Mouse (Mus musculus) layer of hippocampus, adult 11-12 months (tissue): ENCODE data around the gene Plp2.
A peak's percentile ranks its signal among the peaks of the same experiment; 100 is the strongest.

Experiments used
- DNase-seq: peaks from one replicate; pipeline ENCODE4 v3.0.0; 2022; ENCODE audit warnings: low spot score

The Plp2 gene

GRCm38 (mm10) chrX:7661086-7661485 lies 10.1 kb downstream of the Plp2 start:
- no peak for DNase-seq

- no peak for DNase-seq
Measured at GRCm38 (mm10) chrX:7658785-7659589, 12.2 kb downstream of the Plp2 start.

GRCm38 (mm10) chrX:7658031-7658784 lies 13.0 kb downstream of the Plp2 start:
- DNase-seq: no peak

- DNase-seq: no peak
Measured at GRCm38 (mm10) chrX:7657221-7657639, 14.0 kb downstream of the Plp2 start, which contains the start of gene Prickle3. Prickle3 (plus strand) TSS chrX:7657260.

DNA sequence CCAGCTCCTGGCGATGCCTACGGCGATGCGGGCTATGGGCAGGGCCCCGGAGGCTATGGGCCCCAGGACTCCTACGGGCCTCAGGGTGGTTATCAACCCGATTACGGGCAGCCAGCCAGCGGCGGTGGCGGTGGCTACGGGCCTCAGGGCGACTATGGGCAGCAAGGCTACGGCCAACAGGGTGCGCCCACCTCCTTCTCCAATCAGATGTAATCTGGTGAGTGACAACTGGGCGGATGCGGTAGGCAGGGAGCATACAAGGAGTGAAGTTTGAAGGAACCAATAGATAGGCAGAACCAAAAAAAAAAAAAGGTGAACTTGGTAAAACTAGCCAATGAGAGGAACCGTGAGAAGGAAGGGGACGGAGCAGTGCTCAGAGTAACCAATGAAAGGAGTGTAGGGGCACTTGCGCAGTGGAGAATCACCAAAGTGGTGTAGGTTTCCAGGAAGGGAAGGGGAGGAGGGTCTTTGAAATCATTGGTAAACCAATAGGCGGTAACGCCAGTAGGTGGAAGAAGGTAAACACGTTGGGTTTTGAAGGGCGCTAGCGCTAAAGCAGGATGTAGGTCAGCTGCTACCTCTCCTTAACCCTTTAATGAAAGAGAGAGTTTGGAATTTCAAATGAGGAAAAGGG lies 22.4 kb downstream of the Plp2 start:
- DNase-seq: peak; percentile 74

GRCm38 (mm10) chrX:7645349-7645748 lies 25.8 kb downstream of the Plp2 start:
- peak; percentile 84 for DNase-seq

DNA sequence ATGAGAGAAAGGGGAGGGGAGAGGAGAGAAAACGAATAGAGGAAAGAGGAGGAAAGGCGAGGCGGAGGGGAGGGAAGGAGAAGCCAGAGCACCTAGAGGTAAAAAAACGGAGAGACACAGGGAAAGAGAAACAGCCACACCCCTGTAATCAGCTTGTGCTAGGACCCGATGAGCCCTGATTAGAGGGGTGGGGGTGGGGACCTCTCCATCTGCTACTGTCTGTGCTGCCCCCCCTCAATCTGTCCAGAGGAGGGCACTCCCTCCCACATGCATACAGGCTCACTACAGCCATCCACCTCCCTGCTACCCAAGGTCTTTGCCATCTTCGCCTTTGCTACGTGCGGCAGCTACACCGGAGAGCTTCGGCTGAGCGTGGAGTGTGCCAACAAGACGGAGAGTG lies 30.4 kb downstream of the Plp2 start:
- DNase-seq: no peak

- no peak for DNase-seq
Measured at GRCm38 (mm10) chrX:7639536-7640325, 31.5 kb downstream of the Plp2 start.

GRCm38 (mm10) chrX:7638401-7639091 lies 32.6 kb downstream of the Plp2 start, which contains the start of gene Syp:
Syp (plus strand) TSS chrX:7638471.
- peak; percentile 89 for DNase-seq

- DNase-seq: no peak
Measured at GRCm38 (mm10) chrX:7635101-7635500, 36.1 kb downstream of the Plp2 start.

- DNase-seq: no peak
Measured at GRCm38 (mm10) chrX:7632560-7632959, 38.6 kb downstream of the Plp2 start.
